Mouse (Mus musculus) mesoderm, embryonic 11.5 days (tissue): ENCODE measurements at regions not wholly inside any gene's neighbourhood (a gene's known extent, or its start where the extent isn't known, plus 50 kb on each side); places are given as distances from the start of the nearest gene placed in this dataset.

Experiments
- DNase-seq: peaks from one replicate; pipeline ENCODE4 v3.0.0-alpha.2; 2012; ENCODE audit warnings: low read depth, low spot score

DNA sequence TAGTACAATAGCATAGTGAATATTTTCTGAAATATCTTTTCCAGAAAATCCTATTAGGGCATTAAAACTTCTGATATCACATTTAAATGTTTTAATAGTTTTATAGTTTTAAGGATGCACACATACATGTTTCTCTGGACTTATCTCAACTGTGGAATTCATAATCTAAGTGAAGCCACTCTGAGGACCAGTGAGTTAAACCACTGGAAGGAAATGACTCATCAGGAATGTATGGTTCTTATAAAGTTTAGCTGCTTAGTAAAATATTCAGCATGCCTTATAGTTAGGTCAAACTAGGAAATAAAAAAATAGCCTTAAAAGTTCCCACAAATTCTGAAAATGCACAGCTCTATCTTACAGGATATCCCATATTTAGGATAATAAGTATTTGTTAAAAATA, 1441.3 kb downstream of the Amy2a5 start:
- no peak for DNase-seq

DNA sequence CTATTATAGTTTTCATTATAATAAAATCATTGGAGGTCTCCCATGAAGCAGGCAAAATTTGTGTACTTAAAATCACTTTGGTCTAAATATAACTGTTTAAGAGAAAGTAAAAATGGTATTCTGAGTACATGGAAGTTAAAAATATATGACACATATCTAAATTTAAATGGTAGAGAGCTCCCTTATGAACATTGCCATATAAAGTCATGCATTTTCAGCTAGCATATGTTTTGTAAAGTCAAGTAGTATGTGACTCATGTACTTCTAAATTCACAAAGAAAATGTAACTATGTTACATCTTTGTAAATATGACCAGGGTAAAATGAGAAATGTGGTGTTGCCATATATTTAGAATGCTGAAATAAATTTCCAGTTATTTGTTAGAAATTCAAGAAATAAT, 1442.8 kb downstream of the Amy2a5 start:
- DNase-seq = no peak

DNA sequence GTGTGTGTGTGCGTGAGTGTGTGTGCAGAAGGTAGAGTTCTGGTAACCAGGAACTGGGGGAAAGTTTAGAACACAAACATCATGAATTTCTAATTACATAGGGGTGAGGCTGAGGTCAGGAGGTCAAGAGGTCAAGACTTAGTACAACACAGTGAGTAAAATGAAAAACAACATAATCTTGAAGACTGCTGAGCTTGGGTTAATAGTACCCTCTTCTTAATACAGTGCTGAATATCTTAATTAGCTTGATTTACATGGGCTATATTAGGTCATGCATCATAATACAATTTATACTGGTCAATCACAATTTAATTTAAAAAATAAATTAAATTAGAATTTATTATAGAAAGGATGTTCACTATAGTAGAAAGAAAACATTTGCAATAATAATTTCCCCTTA, 1470.8 kb downstream of the Amy2a5 start:
- DNase-seq = peak; percentile 4
